Mouse (Mus musculus): ENCODE measurements around the gene Cpsf2. TPM values are rescaled to one million over a fixed set of nuclear protein-coding genes. Genes with fewer than 3 reads are reported as not detected.

Gene Cpsf2
- total RNA-seq, 2 experiments from 2014 or later: 12.5 to 12.7 TPM

- DNase-seq: no peak
These were observed 3.5 kb downstream of the Cpsf2 start for GRCm38 (mm10) chr12:101979213-101979750.

- peak in 1 of 2 experiments; percentile 13 for DNase-seq
These were observed 4.5 kb downstream of the Cpsf2 start for GRCm38 (mm10) chr12:101980266-101980665.

DNA sequence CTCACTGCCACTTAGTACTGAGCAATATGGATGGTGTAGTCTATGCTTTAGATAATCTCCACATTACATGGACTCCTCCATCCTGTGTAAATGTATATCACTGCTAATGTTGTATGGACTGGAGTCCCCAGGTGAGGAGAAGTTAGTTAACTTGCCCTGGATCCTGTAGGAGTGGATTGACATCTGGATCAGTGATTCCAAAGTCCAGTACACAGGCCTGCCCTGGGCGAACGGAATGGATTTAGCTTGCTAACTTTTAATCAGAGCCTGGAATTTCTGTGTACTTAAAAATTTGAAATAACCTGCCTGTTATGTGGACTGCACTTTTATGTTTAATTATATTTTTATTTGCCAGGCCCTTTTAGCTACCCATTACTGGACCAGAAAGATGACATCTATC, 5.8 kb downstream of the Cpsf2 start:
- DNase-seq: no peak

DNA sequence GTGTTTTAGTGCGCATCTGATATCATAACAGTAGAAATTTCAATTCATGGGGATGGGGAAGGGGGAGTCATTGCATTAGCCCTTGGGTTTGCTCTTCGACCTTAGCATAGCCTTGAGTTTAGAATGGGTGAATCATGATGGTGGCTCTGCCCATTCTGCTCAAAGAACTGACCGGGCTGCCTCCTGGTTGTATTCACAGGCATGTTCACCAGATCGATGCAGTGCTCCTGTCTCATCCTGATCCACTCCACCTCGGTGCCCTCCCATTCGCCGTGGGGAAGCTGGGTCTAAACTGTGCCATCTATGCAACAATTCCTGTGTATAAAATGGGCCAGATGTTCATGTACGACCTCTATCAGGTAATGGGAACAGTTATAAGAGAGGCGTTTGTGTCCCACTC, 7.2 kb downstream of the Cpsf2 start:
- DNase-seq: no peak

- no peak for DNase-seq
These were observed 9.3 kb downstream of the Cpsf2 start for GRCm38 (mm10) chr12:101985110-101985509.

- DNase-seq: no peak
These were observed 11.9 kb downstream of the Cpsf2 start for GRCm38 (mm10) chr12:101987659-101988058.

- DNase-seq: peak in 1 of 2 experiments; percentile 8
These were observed 19.0 kb downstream of the Cpsf2 start for GRCm38 (mm10) chr12:101994576-101995467.

DNA sequence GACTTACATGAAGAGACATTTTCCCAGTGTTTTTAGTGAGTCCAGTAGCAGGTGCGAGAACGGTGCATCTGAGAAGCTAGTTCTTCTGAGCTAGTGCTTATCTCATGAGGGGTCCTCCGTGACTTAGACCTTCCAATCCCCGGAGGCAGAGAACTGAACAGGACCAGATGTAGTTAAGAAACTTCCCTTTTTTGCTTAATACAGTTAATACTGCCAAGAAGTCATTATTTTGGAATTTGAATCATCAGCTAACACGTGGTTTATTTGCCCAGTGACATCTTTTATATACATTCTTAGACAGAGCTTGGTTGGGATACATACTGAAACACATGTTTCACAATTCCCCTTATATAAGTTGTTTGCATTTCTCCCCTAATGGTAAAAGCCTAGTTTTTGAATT, 23.1 kb downstream of the Cpsf2 start:
- DNase-seq: no peak

- DNase-seq: no peak
These were observed 25.0 kb downstream of the Cpsf2 start for GRCm38 (mm10) chr12:102000785-102001184.

DNA sequence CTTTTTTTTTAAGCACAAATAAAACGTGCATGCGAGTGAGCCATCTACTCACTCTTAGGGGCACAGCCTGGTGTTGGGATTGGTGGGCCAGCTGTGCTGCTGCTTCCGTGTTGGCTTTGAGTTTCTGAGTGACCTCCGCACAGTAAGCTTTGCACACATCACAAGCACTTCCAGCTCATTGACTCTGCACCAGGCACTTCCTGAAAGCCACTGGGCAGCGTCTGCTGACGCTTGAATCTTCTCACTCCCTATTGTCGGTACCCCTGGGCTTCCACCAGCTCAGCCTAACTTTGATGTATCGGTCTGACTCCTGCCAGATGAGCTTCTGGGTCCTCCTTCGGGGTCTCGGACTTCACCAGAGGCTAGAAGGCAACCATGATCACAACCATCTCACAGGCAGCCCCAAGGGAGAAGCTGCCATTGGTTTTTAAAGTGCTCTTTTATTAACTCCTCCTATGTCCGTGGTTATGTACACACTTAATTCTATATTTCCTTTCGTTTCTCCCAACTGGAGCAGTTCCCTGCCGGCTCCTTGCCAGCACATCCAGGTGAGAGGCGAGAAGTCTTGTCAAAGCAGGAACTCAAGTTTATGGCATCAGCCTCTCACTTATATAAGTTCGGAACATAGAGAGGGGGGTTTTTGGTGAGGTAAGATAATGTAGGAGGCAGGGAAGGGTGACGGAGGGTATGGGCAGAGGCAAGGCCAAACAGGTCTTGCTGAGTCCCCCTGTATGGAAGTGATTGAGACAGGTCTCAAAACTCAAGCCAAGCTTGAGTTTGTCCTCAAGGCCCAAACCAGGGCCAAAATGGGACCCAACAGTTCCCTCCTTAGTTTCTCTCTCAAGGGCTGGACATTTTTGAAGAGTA, 32.6 kb downstream of the Cpsf2 start:
- no peak for DNase-seq

DNA sequence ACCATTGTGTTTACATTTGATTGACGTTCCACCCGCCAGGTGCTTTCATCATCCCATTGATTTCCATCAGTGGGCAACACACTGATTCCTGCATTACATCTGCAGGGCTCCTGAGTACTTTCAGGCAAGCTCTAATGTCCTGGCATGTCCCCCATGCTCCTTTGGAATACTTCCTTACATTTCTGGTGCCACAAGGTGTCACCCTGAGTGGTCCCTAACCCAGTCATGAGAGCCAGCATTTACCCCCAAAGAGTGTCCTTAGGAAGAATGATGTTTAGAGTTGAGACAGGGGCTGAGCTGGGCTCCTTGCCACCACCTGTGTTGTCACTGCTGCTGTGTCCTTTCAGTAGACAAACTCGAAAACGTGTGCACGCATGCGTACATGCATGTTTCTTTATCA, 33.8 kb downstream of the Cpsf2 start:
- DNase-seq: no peak

- DNase-seq: no peak
These were observed 38.6 kb downstream of the Cpsf2 start for GRCm38 (mm10) chr12:102014411-102014810.

GRCm38 (mm10) chr12:102015127-102015526, 39.3 kb downstream of the Cpsf2 start:
- no peak for DNase-seq

DNA sequence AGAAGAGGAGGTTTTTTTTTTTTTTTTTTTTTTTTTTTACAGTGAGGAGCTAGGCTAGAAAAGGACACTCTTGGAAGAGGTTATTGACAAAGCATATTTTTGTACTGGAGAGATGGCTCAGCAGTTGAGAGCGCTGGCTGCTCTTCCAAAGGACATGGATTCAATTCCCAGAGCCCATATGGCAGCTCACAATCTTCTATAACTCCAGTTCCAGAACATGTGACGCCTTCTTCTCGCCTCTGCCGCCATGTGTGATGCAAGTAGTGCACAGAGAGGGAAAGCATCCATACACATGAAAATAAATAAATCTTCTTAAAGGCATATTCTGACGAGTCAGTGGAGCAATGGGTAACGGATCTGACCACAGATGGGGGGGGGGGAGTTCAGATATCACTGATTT, 46.1 kb downstream of the Cpsf2 start:
- DNase-seq: no peak

DNA sequence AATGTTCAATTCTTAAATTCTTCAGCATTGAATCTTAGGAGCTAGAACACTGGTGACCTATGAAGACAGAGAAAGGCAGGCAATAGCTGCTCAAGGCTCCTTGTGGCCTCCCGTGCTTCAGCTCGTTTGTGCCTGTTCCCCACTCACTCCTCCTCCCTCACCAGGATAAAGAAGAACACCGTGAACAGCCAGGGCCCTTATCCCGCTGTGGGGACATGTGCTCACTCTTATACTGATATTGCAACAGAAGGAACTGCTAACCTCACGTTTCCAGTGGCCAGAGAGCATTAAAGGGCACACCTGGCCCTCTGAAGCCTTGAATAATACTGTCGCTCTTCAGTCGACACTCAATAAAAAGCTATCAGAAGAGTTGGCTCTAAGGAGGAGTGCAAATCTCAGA, 53.4 kb downstream of the Cpsf2 start:
- no peak for DNase-seq

- no peak for DNase-seq
These were observed 54.2 kb downstream of the Cpsf2 start for GRCm38 (mm10) chr12:102029892-102030446.

- no peak for DNase-seq
These were observed 59.1 kb downstream of the Cpsf2 start for GRCm38 (mm10) chr12:102034934-102035333.

- no peak for DNase-seq
These were observed 64.1 kb downstream of the Cpsf2 start for GRCm38 (mm10) chr12:102039861-102040260.

DNA sequence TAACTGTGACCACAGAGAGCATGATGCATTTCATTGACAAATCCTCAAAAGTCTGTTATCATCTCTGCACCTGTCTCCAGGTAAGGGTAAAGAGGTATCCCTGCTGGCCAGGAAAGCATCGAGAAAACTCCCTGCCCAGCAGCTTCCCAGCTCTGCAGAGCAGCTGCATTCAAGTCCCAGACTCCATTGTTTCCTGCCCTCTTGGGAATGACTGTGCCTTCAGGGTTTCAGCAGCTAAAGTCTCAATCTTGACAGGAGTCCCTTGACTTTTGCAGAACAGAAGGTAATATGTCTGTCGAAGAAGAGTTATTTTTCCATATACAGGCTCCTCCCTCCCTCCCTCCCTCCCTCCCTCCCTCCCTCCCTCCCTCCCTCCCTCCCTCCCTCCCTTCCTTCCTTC, 65.9 kb downstream of the Cpsf2 start:
- no peak for DNase-seq

DNA sequence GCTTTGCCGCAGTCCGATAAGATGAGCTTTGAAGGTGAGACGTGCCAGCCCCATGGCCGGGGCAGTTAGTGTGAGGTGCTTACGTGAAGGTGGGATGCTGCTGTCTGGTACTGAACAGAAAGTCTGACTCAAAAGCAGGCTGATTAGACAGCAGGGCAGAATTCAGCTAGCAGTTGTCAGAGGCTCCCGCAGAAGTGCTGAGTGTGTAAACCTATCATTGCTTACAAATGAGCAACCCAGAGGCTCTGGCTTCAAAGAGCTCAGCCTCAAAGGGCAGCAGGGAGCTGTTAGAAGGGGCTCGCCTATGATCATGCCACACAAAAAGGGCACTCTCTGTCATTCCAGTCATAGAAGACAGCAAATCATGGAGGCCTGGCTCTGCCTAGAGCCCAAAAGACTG, 66.5 kb downstream of the Cpsf2 start:
- DNase-seq: no peak

GRCm38 (mm10) chr12:102043840-102044239, 68.1 kb downstream of the Cpsf2 start:
- peak in 1 of 2 experiments; percentile 14 for DNase-seq

DNA sequence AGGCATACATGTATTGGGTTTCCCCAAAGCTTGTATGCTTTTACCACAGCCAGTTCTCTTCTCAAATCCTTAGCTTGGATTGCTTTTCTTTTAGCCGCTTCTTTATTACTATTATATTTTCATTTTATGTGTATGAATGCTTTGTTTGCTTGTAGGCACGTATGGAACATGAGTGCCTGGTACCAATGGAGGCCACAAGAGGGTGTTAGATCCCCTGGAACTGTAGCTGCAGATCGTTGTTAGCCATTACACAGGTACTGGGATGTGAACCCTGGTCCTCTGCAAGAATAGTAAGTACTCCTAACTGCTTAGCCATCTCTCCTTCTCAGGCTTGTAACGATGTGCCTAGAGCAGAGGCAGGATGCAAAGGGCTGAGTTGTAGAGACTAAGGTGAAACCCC, 78.4 kb downstream of the Cpsf2 start:
- DNase-seq: no peak

GRCm38 (mm10) chr12:102055758-102056157, 80.0 kb downstream of the Cpsf2 start:
- DNase-seq: no peak

Data from heart, adult 18-20 months (tissue).